Mouse (Mus musculus) 3T3-L1 (cell line): ENCODE measurements around the gene Pon2.
"Not testable (repeated sequence)": the region's sequence is repeated elsewhere in the genome, so short reads cannot be mapped to it uniquely, and the experiment has no call there.

Experiments used
- DNase-seq: peaks from one replicate; pipeline ENCODE4 v3.0.0-alpha.2; 2015; ENCODE audit warnings: low read depth, low spot score

Gene Pon2

DNA sequence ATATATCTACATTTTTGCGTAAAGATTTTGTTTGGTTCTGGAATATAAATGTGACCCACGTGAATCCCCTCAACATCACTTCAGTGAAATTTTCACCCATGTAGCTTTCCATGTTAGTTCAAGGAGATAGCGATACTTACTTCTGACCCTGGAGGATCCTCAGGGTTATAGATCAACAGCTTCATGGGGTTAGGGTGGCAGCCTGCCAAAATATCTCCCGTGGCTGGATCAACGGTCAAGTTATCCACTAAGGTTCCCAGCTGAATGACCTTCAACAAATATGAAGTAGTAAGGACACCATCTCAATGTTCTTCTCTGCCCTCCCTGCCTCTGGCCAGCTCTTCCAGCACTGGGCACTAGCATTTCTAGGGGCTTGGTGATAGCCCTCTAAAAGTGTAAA lies 68.0 kb downstream of the Pon2 start:
- DNase-seq, result no peak

GRCm38 (mm10) chr6:5223551-5223950 lies 74.7 kb downstream of the Pon2 start:
- not testable (repeated sequence) for DNase-seq

DNA sequence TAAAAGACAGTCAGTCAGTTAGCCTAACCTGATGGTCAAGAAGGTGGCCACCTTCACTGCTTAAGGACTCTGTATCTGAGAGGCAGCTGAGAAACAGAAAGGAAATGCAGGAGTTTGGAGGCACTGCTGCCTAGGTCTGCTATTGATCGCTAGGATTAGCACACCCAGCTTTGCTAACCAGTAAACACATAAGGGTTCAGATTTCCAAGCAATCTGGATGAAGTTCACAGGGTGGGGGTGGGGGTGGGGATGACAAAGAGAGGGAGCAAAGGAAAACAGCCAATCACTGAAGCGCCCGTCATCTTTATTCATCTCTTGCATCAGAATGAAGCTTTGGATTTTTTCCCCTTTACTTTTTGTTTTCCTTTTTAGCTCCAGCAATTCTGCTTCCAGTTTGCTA lies 76.2 kb downstream of the Pon2 start:
- DNase-seq, result no peak

GRCm38 (mm10) chr6:5218190-5218589 lies 80.1 kb downstream of the Pon2 start:
- DNase-seq, result no peak
